Mouse (Mus musculus) kidney, postnatal 4 days (tissue): ENCODE data around the gene Scmh1.

Experiments
- DNase-seq, 2 experiments: peaks; one replicate each; pipeline ENCODE4 v3.0.0; 2021; ENCODE audit warnings: mixed read lengths in 2 of 2

Gene Scmh1

DNA sequence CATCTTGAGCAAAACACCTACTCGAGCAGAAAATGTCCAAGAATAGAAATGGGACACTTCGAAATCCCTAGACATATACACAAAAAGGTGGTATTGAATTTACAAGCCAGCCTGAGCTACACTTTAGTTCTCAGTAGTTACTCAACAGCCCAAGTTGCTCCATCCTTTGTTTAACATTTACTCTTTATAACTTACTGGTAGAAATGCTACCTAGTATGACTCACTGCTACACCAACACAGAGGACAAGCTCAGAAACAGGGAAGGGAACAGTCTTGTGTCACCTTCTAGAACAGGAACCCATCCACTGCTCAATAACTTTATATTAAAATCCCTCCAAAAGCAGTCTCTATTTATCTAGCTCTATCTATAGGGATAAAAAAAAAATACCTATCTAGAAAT, 160.6 kb downstream of the Scmh1 start:
- no peak for DNase-seq

DNA sequence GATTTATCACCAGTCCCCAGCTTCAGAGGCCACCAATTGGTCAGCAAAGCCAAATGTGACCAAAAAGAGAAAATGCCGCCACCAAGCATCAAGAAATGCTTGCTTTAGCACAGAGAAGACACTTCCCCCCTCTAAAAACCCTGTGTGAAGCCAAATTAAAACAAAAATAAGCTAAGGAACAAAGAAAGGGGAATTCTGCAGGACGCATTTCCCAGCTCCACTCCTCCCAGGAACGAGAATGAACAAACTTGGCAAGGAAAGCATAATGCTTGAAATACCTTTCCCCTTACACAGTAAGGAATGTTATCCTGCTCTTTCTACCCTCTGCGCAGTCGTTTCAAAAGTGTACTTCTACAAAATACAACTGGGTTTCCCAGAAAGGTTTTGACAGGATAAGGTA, 162.9 kb downstream of the Scmh1 start:
- DNase-seq, result no peak

DNA sequence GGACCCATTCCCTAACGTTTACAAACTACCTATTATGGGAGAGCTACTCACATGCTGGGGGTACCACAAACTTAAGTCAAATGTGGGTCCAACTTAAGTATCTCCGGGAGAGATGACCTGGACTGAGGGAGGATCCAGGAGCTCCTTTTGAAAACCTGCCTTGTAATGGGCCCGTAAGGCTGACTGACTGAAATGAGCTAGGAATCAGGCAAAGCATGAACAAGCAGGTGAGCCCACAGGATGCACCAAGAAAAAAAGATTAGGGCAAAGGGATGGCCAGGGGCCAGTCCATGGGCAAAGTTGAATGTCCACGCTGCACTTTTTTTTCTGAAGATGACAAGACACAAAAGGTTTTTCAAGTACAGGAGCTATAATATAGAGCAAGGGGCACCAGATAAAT, 163.9 kb downstream of the Scmh1 start:
- DNase-seq, result peak in 1 of 2 experiments; percentile 28

DNA sequence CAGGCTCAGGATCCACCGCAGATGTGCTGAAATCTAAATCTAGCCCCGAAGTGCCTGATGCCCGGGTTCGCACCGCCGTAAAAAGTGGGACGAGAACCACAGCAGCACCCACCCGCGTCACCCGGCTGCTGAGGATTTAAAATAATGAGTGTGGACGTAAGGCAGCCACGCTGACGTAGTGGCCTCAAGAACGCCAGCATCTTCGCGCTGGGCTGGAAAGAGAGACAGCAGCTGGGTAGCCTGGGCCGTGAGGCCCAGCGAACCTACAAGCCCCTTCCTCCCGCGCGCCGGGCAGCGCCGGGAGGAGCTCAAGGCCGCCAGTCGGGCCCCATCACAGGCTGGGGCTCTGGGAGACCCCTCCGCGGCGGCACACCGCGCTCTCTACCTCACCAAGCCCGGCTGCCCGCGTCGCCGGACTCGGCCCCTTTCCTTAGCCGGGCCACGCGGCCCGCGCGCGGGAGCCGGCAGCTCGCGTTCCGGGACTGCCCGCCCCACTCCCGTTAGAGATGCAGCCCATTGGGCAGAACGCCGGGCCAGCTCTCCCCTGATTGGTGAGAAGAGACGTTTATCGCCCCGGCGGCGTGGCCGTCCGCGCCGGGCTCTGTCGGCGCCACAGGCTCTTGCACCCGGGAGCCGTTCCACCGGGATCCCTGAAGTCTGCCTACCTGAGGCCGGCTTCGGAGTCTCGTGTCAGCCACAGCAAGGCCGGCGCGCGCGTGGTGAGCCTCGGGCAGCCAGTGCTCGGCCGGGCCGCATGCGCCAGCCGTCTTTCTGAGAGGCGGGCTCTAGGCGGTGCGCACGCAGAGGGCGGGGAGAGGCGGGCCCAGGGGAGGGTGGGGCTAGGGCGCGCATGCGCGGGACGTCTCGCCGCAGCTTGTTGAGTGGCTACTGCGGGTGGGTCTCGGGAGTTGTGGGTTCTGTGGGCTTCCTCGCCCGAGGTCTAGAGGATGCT, 164.7 kb downstream of the Scmh1 start, which contains the start of gene Ctps:
TSS of gene Ctps (minus strand) at position 791 of the 952 bp plus-strand sequence.
- peak; percentile 95 to 97 for DNase-seq

DNA sequence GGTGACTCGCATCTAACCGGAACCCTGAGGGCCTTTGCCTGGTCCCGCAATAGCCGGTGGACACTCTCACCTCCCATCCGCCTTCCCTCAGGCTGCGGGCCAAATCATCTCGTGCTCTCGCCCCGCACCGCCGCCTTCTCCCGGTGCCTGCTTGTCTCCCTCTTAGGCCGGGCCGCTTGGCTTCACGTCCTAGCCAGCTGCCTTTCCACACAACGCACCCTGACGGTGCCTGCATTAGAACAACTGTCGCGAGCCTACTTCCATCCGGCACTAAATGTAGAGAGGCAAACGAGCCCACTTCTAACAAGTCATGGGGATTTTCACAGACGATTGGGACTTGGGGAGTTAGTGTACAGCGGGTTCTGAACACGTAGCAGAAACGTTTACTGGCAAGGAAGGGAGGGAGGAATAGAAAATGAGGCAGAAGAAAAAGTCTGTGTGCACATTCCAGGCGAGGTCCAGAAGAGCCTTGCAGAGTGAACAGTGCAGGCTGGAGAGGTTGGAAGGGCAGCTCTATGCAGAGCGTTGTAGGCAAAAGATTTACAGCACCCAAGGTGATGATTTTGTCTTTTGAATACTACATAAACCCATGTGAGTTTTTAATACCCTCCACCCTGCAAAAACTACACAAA, 165.5 kb downstream of the Scmh1 start:
- no peak for DNase-seq

DNA sequence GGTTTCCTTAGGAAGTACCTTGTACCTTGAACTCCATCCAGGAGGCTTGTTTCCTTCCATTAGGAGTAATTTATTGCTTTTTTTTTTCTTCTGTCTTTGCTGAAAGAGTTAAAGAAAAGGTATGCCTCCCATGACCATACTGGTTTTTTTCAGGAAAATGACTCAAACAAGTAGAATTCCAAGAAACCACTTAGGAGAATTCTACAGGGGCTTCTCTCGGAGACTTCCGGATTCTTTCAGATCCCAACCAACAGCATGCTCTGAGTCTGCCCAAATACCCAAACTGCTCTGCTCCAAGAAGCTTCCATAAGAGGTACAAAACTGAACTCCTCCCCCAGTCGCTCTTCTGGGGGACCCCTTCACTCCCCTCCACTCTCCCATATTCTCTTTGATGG, 166.0 kb downstream of the Scmh1 start:
- no peak for DNase-seq

DNA sequence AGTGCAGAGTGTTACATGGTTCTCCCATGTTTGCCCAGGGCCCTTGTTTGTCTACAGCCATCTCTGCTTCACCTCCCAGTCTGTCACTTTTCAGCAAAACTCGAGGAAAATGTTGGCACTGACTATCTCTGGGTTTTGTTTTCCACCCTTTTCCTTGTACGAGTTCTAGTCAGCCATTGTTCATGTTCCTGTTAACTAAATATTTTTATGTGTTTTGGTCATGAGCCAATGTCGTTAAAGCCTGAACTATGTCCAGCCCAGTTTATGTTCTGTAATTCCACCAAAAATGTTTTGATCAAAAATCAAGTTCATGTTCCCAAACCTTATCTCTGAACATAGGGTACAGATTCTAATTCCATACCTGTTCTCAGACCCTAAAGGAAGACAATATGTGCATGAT, 166.6 kb downstream of the Scmh1 start:
- no peak for DNase-seq
